Mouse (Mus musculus) mature B cell (primary cell): ENCODE measurements around the gene Dmrtc1b.
"Not testable (repeated sequence)": the region's sequence is repeated elsewhere in the genome, so short reads cannot be mapped to it uniquely, and the experiment has no call there.

ENCODE experiments used
- in situ Hi-C: fragments of 300-500 bp; cut with MboI; formaldehyde crosslinking; loops from 2 replicates; pipeline ENCODE4 v1.14.3; 2019

The Dmrtc1b gene

DNA sequence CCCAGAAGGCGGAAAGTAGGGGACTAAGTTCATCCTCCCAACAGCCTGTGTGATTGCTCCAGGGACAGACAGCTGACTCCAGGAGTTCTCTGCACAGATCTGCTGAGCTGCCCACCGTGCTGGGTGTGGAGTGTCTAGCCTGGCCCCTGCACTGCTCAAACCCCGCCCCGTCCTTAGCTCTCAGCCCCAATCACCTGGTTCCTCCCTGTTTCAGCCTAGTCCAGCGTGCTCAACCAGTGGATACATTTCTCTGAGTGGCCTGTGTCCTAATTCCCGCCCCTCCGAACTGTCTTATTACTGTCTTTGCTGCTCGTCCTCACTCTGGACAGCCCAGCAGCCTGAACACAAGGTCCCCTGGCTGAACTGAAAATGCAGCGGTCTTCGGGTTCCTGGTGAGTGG is at the start of gene Dmrtc1b, which contains the start of gene Gm9112:
Gene Dmrtc1b, plus strand, starts transcription at position 331 of the 400 bp plus-strand sequence.
Gene Gm9112, minus strand, starts transcription at position 101 of the 400 bp plus-strand sequence.
- in situ Hi-C loops = not testable (repeated sequence)

DNA sequence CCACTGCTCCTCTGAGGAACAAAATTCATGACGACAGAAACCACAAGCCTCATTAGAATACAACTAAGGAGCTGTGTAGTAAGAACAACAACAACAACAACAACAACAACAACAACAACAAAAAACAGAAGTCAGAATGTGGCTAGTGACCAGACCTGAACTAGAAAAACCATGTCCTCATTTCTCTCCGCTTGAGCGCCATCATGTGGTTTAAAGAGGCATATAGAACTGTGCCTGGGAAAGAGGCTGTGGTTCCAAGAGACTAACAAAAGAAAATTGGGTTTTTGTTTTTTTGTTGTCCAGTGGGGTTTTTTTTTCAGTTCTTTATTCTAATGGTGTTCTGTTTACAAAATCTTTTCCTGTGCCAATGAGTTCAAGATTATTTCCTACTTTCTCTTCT is 47.0 kb upstream of the Dmrtc1b start:
- in situ Hi-C loops = no loop called here

DNA sequence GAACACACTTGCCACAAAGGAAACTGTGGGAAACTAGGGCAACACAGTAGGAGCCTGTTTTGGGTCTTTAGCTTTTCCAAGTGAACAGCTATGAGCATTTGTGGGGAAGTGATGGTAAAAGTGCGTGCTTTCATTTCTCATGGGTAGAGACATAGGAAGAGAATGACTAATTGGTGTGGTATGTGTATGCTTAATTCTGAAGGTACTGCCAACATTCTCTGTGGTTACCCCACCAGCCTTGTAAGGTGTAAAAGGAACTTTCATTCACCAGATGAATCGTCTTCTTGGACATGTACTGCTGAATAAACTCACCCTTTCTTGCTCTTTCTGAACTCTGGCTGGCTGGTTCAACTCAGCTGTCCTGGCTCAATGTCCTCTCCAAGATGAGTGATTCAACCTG is 41.0 kb upstream of the Dmrtc1b start:
- in situ Hi-C loops = no loop called here

- in situ Hi-C loops = not testable (repeated sequence)
These were observed 23.0 kb upstream of the Dmrtc1b start for GRCm38 (mm10) chrX:102684706-102685105.

DNA sequence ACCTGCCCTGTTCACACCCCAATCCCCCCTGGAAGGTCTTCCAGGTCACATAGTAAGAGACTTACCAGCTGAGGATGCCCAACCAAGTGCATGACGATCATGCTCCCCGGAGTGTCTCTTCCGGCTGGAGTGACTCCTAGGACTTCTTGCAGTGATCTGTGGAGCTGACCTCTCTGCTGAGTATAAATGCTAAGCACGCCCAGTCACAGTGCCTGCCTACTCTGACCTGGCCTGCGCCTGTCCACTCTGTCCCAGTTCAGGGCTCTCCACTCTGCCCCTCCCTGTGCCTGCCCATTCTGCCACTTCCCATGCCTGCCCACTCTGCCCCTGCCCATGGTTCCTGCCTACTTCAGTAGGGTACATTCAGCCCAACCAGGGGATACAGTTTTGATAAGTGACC is 20.8 kb upstream of the Dmrtc1b start, which contains the start of gene Gm3880:
Gene Gm3880, minus strand, starts transcription at position 101 of the 400 bp plus-strand sequence.
- in situ Hi-C loops = not testable (repeated sequence)

- in situ Hi-C loops = not testable (repeated sequence)
These were observed 18.4 kb upstream of the Dmrtc1b start for GRCm38 (mm10) chrX:102689252-102689651.

DNA sequence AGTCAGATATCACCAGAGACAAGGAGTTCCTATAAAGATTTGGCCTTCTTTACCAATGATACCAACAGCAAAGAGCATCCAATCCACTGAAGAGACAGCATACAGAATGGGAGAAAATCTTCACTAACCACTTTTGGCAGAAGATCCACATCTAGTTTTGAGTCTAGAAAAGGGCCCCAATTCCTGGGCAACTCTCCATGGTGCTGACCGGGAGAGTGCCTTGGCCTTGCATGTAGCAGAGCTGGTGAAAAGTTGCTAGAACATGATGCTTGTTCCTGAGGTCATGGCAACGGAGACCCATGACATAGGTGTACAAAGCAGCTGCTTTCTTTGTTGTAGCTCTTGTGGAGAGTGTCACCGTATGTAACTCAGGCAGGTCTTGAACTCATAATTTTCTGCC is 7.0 kb upstream of the Dmrtc1b start:
- in situ Hi-C loops = not testable (repeated sequence)

- in situ Hi-C loops = not testable (repeated sequence)
These were observed 16.6 kb downstream of the Dmrtc1b start for GRCm38 (mm10) chrX:102724226-102724625.
